Mouse (Mus musculus) testis, adult 2 months (tissue): ENCODE data around the gene Vmn1r188. TPM values are rescaled to one million over a fixed set of nuclear protein-coding genes. Genes with fewer than 3 reads are reported as not detected.

Experiments
- H3K27ac ChIP-seq: fragments of 200-500 bp; 2 replicates; pipeline ENCODE4 v1.5.1; 2012; ENCODE audit warnings: low read depth, low read length; ENCODE audit not compliant: control insufficient read depth, insufficient read depth
- H3K27me3 ChIP-seq: fragments of 200-500 bp; 2 replicates; pipeline ENCODE4 v1.6.1; 2012; ENCODE audit warnings: mild to moderate bottlenecking, low read length, moderate library complexity; ENCODE audit not compliant: control insufficient read depth, insufficient read depth
- H3K36me3 ChIP-seq: fragments of 200-500 bp; 2 replicates; pipeline ENCODE4 v1.6.1; 2012; ENCODE audit warnings: mild to moderate bottlenecking, low read length; ENCODE audit not compliant: control insufficient read depth, insufficient read depth
- H3K4me1 ChIP-seq: fragments of 200-500 bp; 2 replicates; pipeline ENCODE4 v1.6.1; 2012; ENCODE audit warnings: low read length; ENCODE audit not compliant: control insufficient read depth, insufficient read depth
- H3K4me3 ChIP-seq: fragments of 200-500 bp; 2 replicates; pipeline ENCODE4 v1.5.1; 2012; ENCODE audit warnings: low read depth, mild to moderate bottlenecking, low read length, moderate library complexity, mixed read lengths; ENCODE audit not compliant: control insufficient read depth
- CTCF ChIP-seq: fragments of 200-500 bp; IDR thresholded peaks from 2 replicates; pipeline ENCODE4 v1.5.1; 2012; ENCODE audit warnings: low read depth, mild to moderate bottlenecking, inconsistent platforms, low read length, moderate library complexity; ENCODE audit not compliant: control insufficient read depth, insufficient read depth, insufficient replicate concordance
- POLR2A ChIP-seq: fragments of 200-500 bp; IDR thresholded peaks from 2 replicates; pipeline ENCODE4 v1.6.1; 2012; ENCODE audit warnings: low read depth, mild to moderate bottlenecking, inconsistent platforms, low read length, moderate library complexity; ENCODE audit not compliant: control insufficient read depth
- polyA plus RNA-seq: library from polyadenylated mRNA; depleted of rRNA; stranded (reverse); fragments of >200 nt; gene quantifications from 2 replicates; pipeline ENCODE4 v1.2.3, GENCODE M21; 2012

Vmn1r188 gene
- polyA plus RNA-seq, 1 experiment: not detected

GRCm38 (mm10) chr13:22044432-22045155 is 39.6 kb upstream of the Vmn1r188 start:
- no peaks in the 10 kb centered on the region for H3K36me3 ChIP-seq
- H3K27me3 ChIP-seq: no peaks in the 10 kb centered on the region
- no peak overlapping the region for H3K27ac ChIP-seq
- no peak overlapping the region for H3K4me3 ChIP-seq
- TF ChIP-seq CTCF (no peak), POLR2A (no peak)
- H3K4me1 ChIP-seq: peaks cover under 1% of the 10 kb centered on the region

DNA sequence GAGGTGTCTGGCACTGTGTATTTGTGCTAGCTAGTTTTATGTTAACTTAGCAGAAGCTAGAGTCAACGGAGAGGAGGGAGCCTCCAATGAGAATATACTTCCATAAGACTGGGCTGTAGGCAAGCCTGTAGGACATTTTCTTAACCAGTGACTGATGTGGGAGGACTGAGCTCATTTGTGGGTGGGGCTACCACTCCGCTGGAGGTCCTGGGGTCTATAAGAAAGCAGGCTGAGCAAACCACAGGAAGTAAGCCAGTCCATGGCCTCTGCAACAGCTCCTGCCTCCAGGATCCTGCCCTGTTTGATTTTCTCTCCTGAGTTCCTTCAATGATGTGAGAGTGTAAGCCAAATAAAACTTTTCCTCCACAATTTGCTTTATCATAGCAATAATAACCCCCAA is 38.9 kb upstream of the Vmn1r188 start:
- no peak overlapping the region for H3K4me3 ChIP-seq
- TF ChIP-seq POLR2A (no peak), CTCF (no peak)
- H3K4me1 ChIP-seq: peaks cover 2% of the 10 kb centered on the region
- H3K27me3 ChIP-seq: no peaks in the 10 kb centered on the region
- no peaks in the 10 kb centered on the region for H3K36me3 ChIP-seq
- no peak overlapping the region for H3K27ac ChIP-seq

GRCm38 (mm10) chr13:22049041-22049440 is 35.2 kb upstream of the Vmn1r188 start:
- Histone ChIP-seq H3K4me3 (no peak overlapping the region), H3K4me1 (peaks cover 6% of the 10 kb centered on the region), H3K27ac (no peak overlapping the region), H3K36me3 (no peaks in the 10 kb centered on the region), H3K27me3 (no peaks in the 10 kb centered on the region)
- TF ChIP-seq POLR2A: no peak
- no peak for TF ChIP-seq CTCF

DNA sequence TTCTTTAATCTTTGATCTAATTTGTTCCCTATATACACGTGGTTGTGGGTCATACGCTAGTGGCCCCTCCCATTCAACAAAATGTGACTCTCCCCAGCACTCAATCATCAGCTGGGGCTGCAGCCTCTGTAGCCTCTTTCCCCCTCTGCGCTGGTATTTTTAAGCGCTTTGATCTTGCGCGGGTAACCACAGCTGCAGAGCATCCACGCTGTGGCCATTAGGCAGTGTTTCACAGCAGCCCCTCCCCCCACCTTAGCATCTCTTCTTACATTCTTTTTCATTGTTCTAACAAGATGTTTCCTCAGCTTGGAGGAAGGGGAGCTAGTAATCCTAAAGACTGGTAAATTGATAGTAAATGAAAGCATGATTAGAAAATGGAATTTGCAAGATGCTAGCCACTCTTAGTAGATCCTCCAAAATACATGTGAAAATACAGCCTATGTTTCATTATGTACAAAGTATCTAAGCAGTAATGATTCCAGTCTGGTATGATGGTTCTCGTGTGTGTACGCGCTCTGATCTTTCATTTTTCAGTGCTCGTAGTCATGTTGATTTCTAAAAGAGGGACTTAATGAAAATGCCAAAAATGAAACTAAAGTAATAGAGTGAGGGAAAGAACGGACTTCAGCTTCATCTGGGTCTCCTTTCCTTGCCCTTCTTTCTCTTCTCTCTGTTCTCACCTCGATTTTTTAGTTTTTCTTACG is 34.4 kb upstream of the Vmn1r188 start:
- Histone ChIP-seq H3K36me3 (no peaks in the 10 kb centered on the region), H3K27ac (no peak overlapping the region), H3K4me1 (peaks cover 6% of the 10 kb centered on the region), H3K4me3 (no peak overlapping the region; the same call in 1 of the 2 replicates), H3K27me3 (no peaks in the 10 kb centered on the region)
- no peak for TF ChIP-seq CTCF
- TF ChIP-seq POLR2A: no peak

DNA sequence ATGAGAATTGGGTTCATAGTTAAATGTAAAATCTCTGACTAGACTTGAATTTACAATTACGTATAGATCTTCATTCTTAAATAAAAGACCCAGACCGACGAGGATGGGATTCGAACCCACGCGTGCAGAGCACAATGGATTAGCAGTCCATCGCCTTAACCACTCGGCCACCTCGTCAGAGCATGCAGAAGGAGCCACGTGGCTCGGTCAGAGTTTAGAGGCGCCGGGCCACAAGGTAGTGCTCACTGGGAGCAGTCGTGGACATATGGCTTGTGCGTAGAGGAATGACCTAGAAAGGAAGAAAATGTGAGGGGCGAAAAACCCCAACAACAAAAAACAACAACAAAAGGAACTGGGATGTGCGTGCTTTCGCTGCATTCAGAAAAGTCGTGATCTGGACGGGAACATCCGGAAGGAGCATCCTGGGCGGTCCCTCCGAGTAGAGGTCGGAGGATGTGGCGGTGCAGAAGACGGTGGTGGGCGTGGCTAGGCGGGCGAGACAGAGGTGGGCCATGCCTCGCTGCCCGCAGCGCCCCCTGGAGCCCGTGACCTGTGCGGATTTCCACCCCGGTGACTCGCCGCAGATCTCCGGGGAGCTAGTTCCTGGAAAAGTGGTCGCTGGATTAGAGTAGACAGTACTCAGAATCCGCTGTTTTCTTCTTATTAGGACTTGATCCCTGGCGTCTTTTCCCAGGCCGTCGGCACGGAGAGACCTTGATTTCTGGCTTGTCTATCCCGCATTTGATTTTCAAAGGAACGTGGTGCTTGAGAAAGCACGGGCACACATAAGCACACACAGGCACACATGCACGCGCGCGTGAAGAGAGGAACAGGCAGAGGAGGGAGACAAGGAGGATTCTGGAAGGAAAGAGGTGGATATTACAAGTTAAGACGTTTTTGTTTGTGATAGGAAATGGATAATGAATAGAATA is 33.4 kb upstream of the Vmn1r188 start:
- Histone ChIP-seq H3K36me3 (no peaks in the 10 kb centered on the region), H3K4me1 (peaks cover 6% of the 10 kb centered on the region), H3K27ac (no peak overlapping the region), H3K4me3 (peak overlapping the region; percentile 42), H3K27me3 (no peaks in the 10 kb centered on the region)
- TF ChIP-seq CTCF (peak; percentile 53; the same call in 1 of the 2 replicates), POLR2A (no peak)

DNA sequence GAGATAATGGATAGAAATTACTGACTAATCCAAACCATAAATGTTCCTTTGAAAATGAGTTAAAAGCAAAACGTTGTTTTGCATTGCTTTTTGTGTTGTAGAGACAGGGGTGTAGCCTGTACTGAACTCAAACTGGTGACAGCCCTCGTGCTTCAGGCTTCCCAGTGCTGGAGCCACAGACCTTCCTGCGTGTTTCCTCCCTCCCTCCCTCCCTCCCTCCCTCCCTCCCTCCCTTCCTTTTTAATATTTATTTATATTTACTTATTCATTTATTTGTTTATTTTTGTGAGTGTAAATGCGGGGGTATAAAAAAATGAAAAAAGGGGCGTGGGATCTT is 32.7 kb upstream of the Vmn1r188 start:
- Histone ChIP-seq H3K4me1 (peaks cover 6% of the 10 kb centered on the region), H3K36me3 (no peaks in the 10 kb centered on the region), H3K27ac (no peak overlapping the region), H3K4me3 (no peak overlapping the region; the same call in 1 of the 2 replicates), H3K27me3 (no peaks in the 10 kb centered on the region)
- TF ChIP-seq POLR2A: no peak
- no peak for TF ChIP-seq CTCF

DNA sequence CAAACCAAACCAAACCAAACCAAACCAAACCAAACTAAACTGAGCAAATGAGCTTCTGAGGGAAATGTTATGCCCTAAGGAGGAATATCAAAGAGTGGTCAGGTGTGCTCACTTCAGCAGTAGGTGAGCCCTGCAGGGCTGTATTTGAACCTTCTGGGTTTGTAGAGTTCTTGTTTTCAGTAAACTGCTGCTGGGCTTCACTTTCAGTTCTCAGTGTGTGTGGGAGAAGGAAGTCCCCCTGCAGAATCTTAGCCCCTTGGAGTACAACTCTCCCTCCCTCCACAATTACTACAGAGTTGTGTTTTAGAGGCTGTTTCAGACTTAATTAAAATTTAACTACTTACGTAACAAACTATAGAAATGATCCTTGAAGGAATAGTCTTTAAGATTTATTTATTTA is 30.5 kb upstream of the Vmn1r188 start:
- no peak overlapping the region for H3K4me3 ChIP-seq
- no peak for TF ChIP-seq POLR2A
- TF ChIP-seq CTCF: no peak
- H3K4me1 ChIP-seq: peaks cover 6% of the 10 kb centered on the region
- no peaks in the 10 kb centered on the region for H3K36me3 ChIP-seq
- no peaks in the 10 kb centered on the region for H3K27me3 ChIP-seq
- H3K27ac ChIP-seq: no peak overlapping the region
